Mouse (Mus musculus) lung, embryonic 15.5 days (tissue): ENCODE data around the gene Nav2. TPM values are rescaled to one million over a fixed set of nuclear protein-coding genes. Genes with fewer than 3 reads are reported as not detected.

Experiments used
- ATAC-seq: fragments of 200-750 bp; cut with Nextera tagmentation; 2 replicates; pipeline ENCODE4 v1.8.0; 2017; ENCODE audit warnings: moderate number of reproducible peaks, borderline replicate concordance; ENCODE audit not compliant: low FRiP score, low TSS enrichment; ENCODE audit errors: extremely low read depth
- H3K27ac ChIP-seq: fragments of 300-500 bp; sonication (generic); 2 replicates; pipeline ENCODE4 v1.5.1; 2015; ENCODE audit warnings: moderate library complexity, mild to moderate bottlenecking, inconsistent platforms
- H3K27me3 ChIP-seq: fragments of 300-500 bp; sonication (generic); 2 replicates; pipeline ENCODE4 v1.6.1; 2015; ENCODE audit warnings: inconsistent platforms
- H3K36me3 ChIP-seq: fragments of 300-500 bp; sonication (generic); 2 replicates; pipeline ENCODE4 v1.6.1; 2015; ENCODE audit warnings: inconsistent platforms
- H3K4me1 ChIP-seq: fragments of 300-500 bp; sonication (generic); 2 replicates; pipeline ENCODE4 v1.6.1; 2015; ENCODE audit warnings: inconsistent platforms
- H3K4me2 ChIP-seq: fragments of 300-500 bp; sonication (generic); 2 replicates; pipeline ENCODE4 v1.6.1; 2015; ENCODE audit warnings: inconsistent platforms, mild to moderate bottlenecking, moderate library complexity
- H3K4me3 ChIP-seq: fragments of 300-500 bp; sonication (generic); 2 replicates; pipeline ENCODE4 v1.5.1; 2015; ENCODE audit warnings: mild to moderate bottlenecking, inconsistent platforms
- H3K9ac ChIP-seq: fragments of 300-500 bp; sonication (generic); 2 replicates; pipeline ENCODE4 v1.6.1; 2015; ENCODE audit warnings: inconsistent platforms
- H3K9me3 ChIP-seq: fragments of 300-500 bp; sonication (generic); 2 replicates; pipeline ENCODE4 v1.6.1; 2016; ENCODE audit warnings: inconsistent platforms
- WGBS: fragments of 180-500 bp; shearing (Covaris S2); methylation state at CpG from one replicate; pipeline ENCODE4 v1.1.7; 2015; 5-methylcytosine and 5-hydroxymethylcytosine counted together
- polyA plus RNA-seq: library from polyadenylated mRNA; unstranded; fragments of >200 nt; fragmentation: Nextera tagmentation; extraction: Ambion mirVana; gene quantifications from 2 replicates; pipeline ENCODE4 v1.2.1, GENCODE M21; 2015

Gene Nav2
- polyA plus RNA-seq, 1 experiment from 2014 or later: 27.6 TPM

- ATAC-seq: no peak
- H3K9me3 ChIP-seq: no peaks in the 10 kb centered on the region
- no peak overlapping the region for H3K9ac ChIP-seq
- no peak overlapping the region for H3K4me2 ChIP-seq
- H3K27me3 ChIP-seq: no peaks in the 10 kb centered on the region
- 40% methylated on average over 8 of the region's 8 CpGs for WGBS
- peaks cover 31% of the 10 kb centered on the region for H3K4me1 ChIP-seq
- H3K36me3 ChIP-seq: no peaks in the 10 kb centered on the region
- no peak overlapping the region for H3K27ac ChIP-seq
- H3K4me3 ChIP-seq: no peak overlapping the region
Observed at GRCm38 (mm10) chr7:49442174-49442573, 533.7 kb downstream of the Nav2 start.

GRCm38 (mm10) chr7:49448580-49448979 lies 540.1 kb downstream of the Nav2 start:
- H3K27ac ChIP-seq: no peak overlapping the region
- no peaks in the 10 kb centered on the region for H3K9me3 ChIP-seq
- no peak for ATAC-seq
- peaks cover 38% of the 10 kb centered on the region for H3K4me1 ChIP-seq
- H3K4me2 ChIP-seq: no peak overlapping the region
- H3K27me3 ChIP-seq: no peaks in the 10 kb centered on the region
- H3K9ac ChIP-seq: no peak overlapping the region
- WGBS: 67% methylated on average over 3 of the region's 3 CpGs
- no peak overlapping the region for H3K4me3 ChIP-seq
- no peaks in the 10 kb centered on the region for H3K36me3 ChIP-seq

GRCm38 (mm10) chr7:49450261-49451141 lies 542.0 kb downstream of the Nav2 start:
- Histone ChIP-seq H3K4me1 (peaks cover 29% of the 10 kb centered on the region), H3K27ac (peak overlapping the region; percentile 67), H3K9me3 (no peaks in the 10 kb centered on the region), H3K4me3 (peak overlapping the region; percentile 13; the same call in 1 of the 2 replicates), H3K4me2 (peak overlapping the region; percentile 51), H3K9ac (no peak overlapping the region), H3K36me3 (no peaks in the 10 kb centered on the region), H3K27me3 (no peaks in the 10 kb centered on the region)
- peak; percentile 70; the same call in 1 of the 2 replicates for ATAC-seq
- WGBS: 6% methylated on average over 22 of the region's 22 CpGs

- ATAC-seq: no peak
- no peaks in the 10 kb centered on the region for H3K27me3 ChIP-seq
- WGBS: 71% methylated on average over 10 of the region's 10 CpGs
- no peaks in the 10 kb centered on the region for H3K36me3 ChIP-seq
- no peak overlapping the region for H3K4me3 ChIP-seq
- H3K27ac ChIP-seq: peak overlapping the region; percentile 67; the same call in 1 of the 2 replicates
- H3K9ac ChIP-seq: no peak overlapping the region
- no peaks in the 10 kb centered on the region for H3K9me3 ChIP-seq
- peaks cover 29% of the 10 kb centered on the region for H3K4me1 ChIP-seq
- H3K4me2 ChIP-seq: peak overlapping the region; percentile 51
Observed at GRCm38 (mm10) chr7:49451240-49451639, 542.7 kb downstream of the Nav2 start.

GRCm38 (mm10) chr7:49452274-49452673 lies 543.8 kb downstream of the Nav2 start:
- Histone ChIP-seq H3K4me2 (no peak overlapping the region), H3K36me3 (no peaks in the 10 kb centered on the region), H3K9me3 (no peaks in the 10 kb centered on the region), H3K27ac (no peak overlapping the region), H3K27me3 (no peaks in the 10 kb centered on the region), H3K4me1 (peaks cover 29% of the 10 kb centered on the region), H3K4me3 (no peak overlapping the region), H3K9ac (no peak overlapping the region)
- 64% methylated on average over 11 of the region's 11 CpGs for WGBS
- ATAC-seq: no peak

GRCm38 (mm10) chr7:49454601-49455000 lies 546.1 kb downstream of the Nav2 start:
- no peaks in the 10 kb centered on the region for H3K36me3 ChIP-seq
- no peak overlapping the region for H3K4me3 ChIP-seq
- no peak for ATAC-seq
- no peaks in the 10 kb centered on the region for H3K9me3 ChIP-seq
- H3K4me1 ChIP-seq: peaks cover 19% of the 10 kb centered on the region
- 78% methylated on average over 5 of the region's 5 CpGs for WGBS
- no peak overlapping the region for H3K9ac ChIP-seq
- H3K27ac ChIP-seq: no peak overlapping the region
- no peak overlapping the region for H3K4me2 ChIP-seq
- no peaks in the 10 kb centered on the region for H3K27me3 ChIP-seq

- Histone ChIP-seq H3K27ac (no peak overlapping the region), H3K4me3 (no peak overlapping the region), H3K4me1 (peaks cover 3% of the 10 kb centered on the region), H3K9me3 (no peaks in the 10 kb centered on the region), H3K4me2 (no peak overlapping the region), H3K27me3 (no peaks in the 10 kb centered on the region), H3K36me3 (no peaks in the 10 kb centered on the region), H3K9ac (no peak overlapping the region)
- no peak for ATAC-seq
- WGBS: 60% methylated on average over 2 of the region's 2 CpGs
Observed at GRCm38 (mm10) chr7:49456148-49456547, 547.6 kb downstream of the Nav2 start.

- Histone ChIP-seq H3K27me3 (no peaks in the 10 kb centered on the region), H3K9ac (no peak overlapping the region), H3K9me3 (no peaks in the 10 kb centered on the region), H3K36me3 (no peaks in the 10 kb centered on the region), H3K4me1 (no peaks in the 10 kb centered on the region), H3K27ac (no peak overlapping the region), H3K4me2 (no peak overlapping the region), H3K4me3 (no peak overlapping the region)
- 48% methylated on average over 10 of the region's 10 CpGs for WGBS
- ATAC-seq: no peak
Observed at GRCm38 (mm10) chr7:49457398-49457797, 548.9 kb downstream of the Nav2 start.

- 62% methylated on average over 10 of the region's 10 CpGs for WGBS
- Histone ChIP-seq H3K9ac (no peak overlapping the region), H3K27me3 (no peaks in the 10 kb centered on the region), H3K9me3 (no peaks in the 10 kb centered on the region), H3K36me3 (no peaks in the 10 kb centered on the region), H3K4me2 (no peak overlapping the region), H3K4me3 (no peak overlapping the region), H3K4me1 (no peaks in the 10 kb centered on the region), H3K27ac (no peak overlapping the region)
- no peak for ATAC-seq
Observed at GRCm38 (mm10) chr7:49457890-49458289, 549.4 kb downstream of the Nav2 start.

- 0 out of 2 replicates have a peak overlapping the region, but pooled peaks have one; percentile 5 for H3K9ac ChIP-seq
- peak overlapping the region; percentile 70 for H3K27ac ChIP-seq
- 0 out of 2 replicates have a peak, but pooled peaks cover 3% of the 10 kb centered on the region for H3K4me1 ChIP-seq
- H3K36me3 ChIP-seq: peaks cover 10% of the 10 kb centered on the region
- H3K4me3 ChIP-seq: peak overlapping the region; percentile 29
- H3K27me3 ChIP-seq: no peaks in the 10 kb centered on the region
- 9% methylated on average over 10 of the region's 10 CpGs for WGBS
- no peaks in the 10 kb centered on the region for H3K9me3 ChIP-seq
- H3K4me2 ChIP-seq: peak overlapping the region; percentile 49
- ATAC-seq: no peak
Observed at GRCm38 (mm10) chr7:49462328-49462811, 553.9 kb downstream of the Nav2 start.

- peak; percentile 86 for ATAC-seq
- peak overlapping the region; percentile 9; the same call in 1 of the 2 replicates for H3K27ac ChIP-seq
- peaks cover 10% of the 10 kb centered on the region for H3K36me3 ChIP-seq
- H3K4me1 ChIP-seq: peaks cover 14% of the 10 kb centered on the region
- no peaks in the 10 kb centered on the region for H3K9me3 ChIP-seq
- no peaks in the 10 kb centered on the region for H3K27me3 ChIP-seq
- H3K4me2 ChIP-seq: peak overlapping the region; percentile 33
- WGBS: 23% methylated on average over 10 of the region's 10 CpGs
- no peak overlapping the region for H3K9ac ChIP-seq
- H3K4me3 ChIP-seq: no peak overlapping the region
Observed at GRCm38 (mm10) chr7:49467861-49468260, 559.3 kb downstream of the Nav2 start.

- peaks cover 19% of the 10 kb centered on the region for H3K4me1 ChIP-seq
- no peak overlapping the region for H3K4me2 ChIP-seq
- H3K27ac ChIP-seq: no peak overlapping the region
- H3K27me3 ChIP-seq: no peaks in the 10 kb centered on the region
- no peak overlapping the region for H3K4me3 ChIP-seq
- 59% methylated on average over 8 of the region's 8 CpGs for WGBS
- ATAC-seq: no peak
- H3K9me3 ChIP-seq: no peaks in the 10 kb centered on the region
- H3K36me3 ChIP-seq: peaks cover 10% of the 10 kb centered on the region
- H3K9ac ChIP-seq: no peak overlapping the region
Observed at GRCm38 (mm10) chr7:49468492-49469205, 560.1 kb downstream of the Nav2 start.
